Mouse (Mus musculus) mesoderm, embryonic 11.5 days (tissue): ENCODE measurements around the gene Tnfrsf13c.

Experiments
- DNase-seq: peaks from one replicate; pipeline ENCODE4 v3.0.0-alpha.2; 2012; ENCODE audit warnings: low read depth, low spot score

Tnfrsf13c gene

GRCm38 (mm10) chr15:82183596-82183995, 40.6 kb downstream of the Tnfrsf13c start:
- DNase-seq: no peak

GRCm38 (mm10) chr15:82182311-82182710, 41.9 kb downstream of the Tnfrsf13c start:
- DNase-seq: no peak

GRCm38 (mm10) chr15:82181131-82181530, 43.0 kb downstream of the Tnfrsf13c start:
- no peak for DNase-seq

- no peak for DNase-seq
Measured at GRCm38 (mm10) chr15:82177743-82178290, 46.4 kb downstream of the Tnfrsf13c start.

GRCm38 (mm10) chr15:82175091-82175490, 49.1 kb downstream of the Tnfrsf13c start:
- no peak for DNase-seq

GRCm38 (mm10) chr15:82172648-82173047, 51.5 kb downstream of the Tnfrsf13c start:
- DNase-seq: no peak
